Mouse (Mus musculus) brain, embryonic 14.5 days (tissue): ENCODE data around the gene Fibcd1. TPM values are rescaled to one million over a fixed set of nuclear protein-coding genes. Genes with fewer than 3 reads are reported as not detected.

ENCODE experiments used
- DNase-seq: peaks from one replicate; pipeline ENCODE4 v3.0.0-alpha.2; 2011; ENCODE audit warnings: low read depth
- CTCF ChIP-seq: fragments of 200-500 bp; IDR thresholded peaks from 2 replicates; pipeline ENCODE4 v1.5.1; 2012; ENCODE audit warnings: inconsistent platforms, mild to moderate bottlenecking, moderate library complexity, borderline replicate concordance; ENCODE audit not compliant: insufficient read depth, insufficient read length; ENCODE audit errors: extremely low read depth
- POLR2A ChIP-seq: fragments of 200-500 bp; IDR thresholded peaks from 2 replicates; pipeline ENCODE4 v1.6.1; 2012; ENCODE audit warnings: mild to moderate bottlenecking, inconsistent platforms, borderline replicate concordance; ENCODE audit not compliant: poor library complexity, insufficient read depth, insufficient read length, severe bottlenecking; ENCODE audit errors: extremely low read depth
- polyA plus RNA-seq: library from polyadenylated mRNA; depleted of rRNA; stranded (reverse); fragments of >200 nt; gene quantifications from 2 replicates; pipeline ENCODE4 v1.2.3, GENCODE M21; 2012

Gene Fibcd1
- polyA plus RNA-seq, 1 experiment: 10.0 TPM

GRCm38 (mm10) chr2:31870683-31871082 lies 24.9 kb upstream of the Fibcd1 start:
- no peak for DNase-seq
- no peak for TF ChIP-seq CTCF
- no peak for TF ChIP-seq POLR2A

DNA sequence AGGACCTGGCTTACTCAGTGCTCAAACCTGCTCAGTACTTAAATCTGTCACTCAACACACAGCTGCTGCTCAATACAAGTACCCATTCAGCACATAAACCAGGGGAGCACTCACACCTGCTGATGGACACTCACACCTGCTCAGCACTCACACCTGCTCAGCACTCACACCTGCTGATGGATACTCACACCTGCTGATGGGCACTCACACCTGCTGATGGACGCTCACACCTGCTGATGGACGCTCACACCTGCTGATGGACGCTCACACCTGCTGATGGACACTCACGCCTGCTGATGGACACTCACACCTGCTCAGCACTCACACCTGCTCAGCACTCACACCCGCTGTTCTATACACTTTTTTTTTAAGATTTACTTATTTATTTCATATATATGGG lies 23.9 kb upstream of the Fibcd1 start:
- no peak for DNase-seq
- TF ChIP-seq POLR2A (no peak), CTCF (no peak)

GRCm38 (mm10) chr2:31868538-31869164 lies 22.8 kb upstream of the Fibcd1 start:
- TF ChIP-seq POLR2A (no peak), CTCF (no peak)
- no peak for DNase-seq

DNA sequence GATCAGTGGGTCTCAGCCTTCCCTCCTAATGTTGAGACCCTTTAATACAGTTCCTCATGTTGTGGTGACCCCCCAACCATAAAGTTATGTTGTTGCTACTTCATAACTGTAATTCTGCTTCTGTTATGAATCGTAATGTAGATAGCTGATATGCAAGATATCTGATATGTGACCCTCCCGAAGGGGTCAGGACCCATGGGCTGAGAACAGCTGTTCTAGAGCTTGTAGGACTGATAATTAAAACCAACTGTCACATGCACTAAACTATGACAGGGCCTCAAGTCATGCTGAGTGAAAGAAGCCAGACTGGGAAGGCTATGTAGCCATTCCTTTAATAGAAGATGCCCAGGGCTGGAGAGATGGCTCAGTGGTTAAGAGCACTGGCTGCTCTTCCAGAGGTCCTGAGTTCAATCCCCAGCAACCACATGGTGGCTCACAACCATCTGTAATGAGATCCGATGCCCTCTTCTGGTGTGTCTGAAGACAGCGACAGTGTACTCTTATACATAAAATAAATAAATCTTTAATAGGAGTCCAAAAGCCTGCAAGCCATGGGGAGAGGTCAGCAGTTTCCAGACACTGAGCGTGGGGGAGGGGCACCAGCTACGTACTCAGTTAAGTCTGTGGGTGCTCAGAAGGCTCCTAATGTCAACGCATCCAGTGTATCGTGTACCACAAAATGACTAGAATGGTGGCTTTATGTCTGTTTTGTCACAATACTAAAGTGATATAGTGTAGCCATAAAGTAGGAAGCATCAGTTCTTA lies 22.1 kb upstream of the Fibcd1 start:
- no peak for TF ChIP-seq POLR2A
- no peak for TF ChIP-seq CTCF
- DNase-seq: no peak

GRCm38 (mm10) chr2:31865794-31866193 lies 20.0 kb upstream of the Fibcd1 start:
- TF ChIP-seq CTCF: no peak
- TF ChIP-seq POLR2A: no peak
- peak; percentile 25 for DNase-seq

- DNase-seq: no peak
- TF ChIP-seq POLR2A (no peak), CTCF (no peak)
Observed at GRCm38 (mm10) chr2:31865322-31865721, 19.5 kb upstream of the Fibcd1 start.

GRCm38 (mm10) chr2:31864891-31865290 lies 19.1 kb upstream of the Fibcd1 start:
- TF ChIP-seq POLR2A (no peak), CTCF (no peak)
- no peak for DNase-seq

DNA sequence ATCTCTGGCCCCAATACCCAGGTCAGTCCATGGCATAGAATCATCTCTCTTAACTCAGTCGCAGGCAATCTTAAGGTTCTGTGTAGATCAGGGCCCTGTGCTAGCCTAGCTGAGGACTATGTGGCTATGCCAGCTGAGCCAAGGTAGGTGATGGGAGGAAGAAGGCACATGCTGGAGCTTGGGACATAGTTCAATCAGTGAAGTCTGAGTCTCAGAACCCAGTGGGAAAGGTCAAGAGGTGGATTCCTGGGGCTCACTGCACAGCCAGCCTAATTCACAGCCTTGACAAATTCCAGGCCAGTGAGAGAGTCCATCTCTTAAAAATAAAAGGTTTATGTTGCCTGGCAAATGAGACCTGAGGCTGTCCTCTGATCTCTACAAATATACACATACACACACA lies 18.0 kb upstream of the Fibcd1 start:
- no peak for DNase-seq
- no peak for TF ChIP-seq POLR2A

DNA sequence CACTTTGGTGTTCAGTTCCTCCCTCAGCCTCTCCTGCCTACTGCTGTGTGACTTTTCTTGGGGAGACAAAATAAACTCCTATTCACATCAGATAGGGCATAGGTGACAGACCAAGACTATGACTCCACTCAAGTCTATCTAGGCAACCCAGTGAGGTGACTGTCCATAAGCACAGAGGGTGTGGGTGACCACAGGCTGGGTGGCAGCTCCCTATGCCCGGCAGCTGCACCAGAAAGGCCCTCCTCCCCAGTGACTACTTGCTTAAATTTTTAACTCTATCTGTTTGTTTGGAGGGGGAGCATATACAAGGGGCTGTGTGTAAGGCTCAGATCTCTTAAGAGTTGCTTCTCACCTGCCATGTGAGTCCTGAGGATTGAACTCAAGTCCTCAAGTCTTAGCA lies 17.1 kb upstream of the Fibcd1 start:
- DNase-seq: no peak
- TF ChIP-seq CTCF (no peak), POLR2A (no peak)

DNA sequence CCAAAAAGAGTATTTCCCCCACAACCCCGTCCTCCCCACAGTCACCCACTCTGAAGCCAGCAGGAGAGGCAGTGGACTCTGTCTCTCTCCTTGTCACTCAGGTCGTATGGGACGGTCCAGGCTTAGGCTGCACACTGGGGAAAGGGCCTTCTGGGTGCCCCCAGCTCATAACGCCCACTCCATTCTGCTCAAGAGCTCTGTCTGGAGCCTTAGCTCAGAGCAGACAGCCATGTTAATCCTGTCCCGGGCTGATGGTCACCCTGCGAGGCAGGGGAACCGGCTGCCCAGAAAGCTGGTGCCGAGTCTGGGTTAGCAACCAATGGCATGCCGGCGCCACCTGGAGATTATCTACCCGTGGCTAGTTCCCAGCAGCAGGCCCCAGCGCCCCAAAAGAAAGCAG lies 12.7 kb upstream of the Fibcd1 start:
- no peak for TF ChIP-seq CTCF
- no peak for TF ChIP-seq POLR2A
- no peak for DNase-seq

GRCm38 (mm10) chr2:31857180-31857579 lies 11.4 kb upstream of the Fibcd1 start:
- peak; percentile 57 for DNase-seq
- no peak for TF ChIP-seq POLR2A
- no peak for TF ChIP-seq CTCF

- DNase-seq: no peak
- no peak for TF ChIP-seq CTCF
- no peak for TF ChIP-seq POLR2A
Observed at GRCm38 (mm10) chr2:31855991-31856390, 10.2 kb upstream of the Fibcd1 start.
